Mouse (Mus musculus) kidney, adult 2 months (tissue): Measurements from ENCODE around the gene 4933434E20Rik. TPM values are rescaled to one million over a fixed set of nuclear protein-coding genes. Genes with fewer than 3 reads are reported as not detected.

ENCODE experiments used
- DNase-seq: peaks from one replicate; pipeline ENCODE4 v3.0.0; 2021
- H3K27ac ChIP-seq: fragments of 200-500 bp; 2 replicates; pipeline ENCODE4 v1.5.1; 2012; ENCODE audit warnings: low read depth, low read length, control low read depth, inconsistent platforms; ENCODE audit not compliant: insufficient read depth
- H3K27me3 ChIP-seq: fragments of 200-500 bp; replicated peaks from 2 replicates; pipeline ENCODE4 v1.6.1; 2012; ENCODE audit warnings: mild to moderate bottlenecking, moderate library complexity, low read length, inconsistent platforms; ENCODE audit not compliant: control insufficient read depth, insufficient read depth
- H3K36me3 ChIP-seq: fragments of 200-500 bp; 2 replicates; pipeline ENCODE4 v1.6.1; 2012; ENCODE audit warnings: mild to moderate bottlenecking, moderate library complexity, low read length, inconsistent platforms; ENCODE audit not compliant: control insufficient read depth, insufficient read depth
- H3K4me1 ChIP-seq: fragments of 200-500 bp; 2 replicates; pipeline ENCODE4 v1.6.1; 2011; ENCODE audit warnings: low read length; ENCODE audit not compliant: control insufficient read depth, insufficient read depth
- H3K4me3 ChIP-seq: fragments of 200-500 bp; 2 replicates; pipeline ENCODE4 v1.5.1; 2011; ENCODE audit warnings: mild to moderate bottlenecking, low read depth, low read length, control low read depth; ENCODE audit not compliant: insufficient read depth
- CTCF ChIP-seq: fragments of 200-500 bp; conservative IDR thresholded peaks from 2 replicates; pipeline ENCODE4 v1.5.1; 2011; ENCODE audit warnings: low read depth, mild to moderate bottlenecking, control low read depth, low read length, moderate library complexity, mixed read lengths; ENCODE audit not compliant: insufficient read depth, insufficient read length
- POLR2A ChIP-seq: fragments of 200-500 bp; IDR thresholded peaks from one replicate; pipeline ENCODE4 v1.6.1; 2011; ENCODE audit warnings: low read depth, low read length, control low read depth
- whole genome bisulfite sequencing: fragments of 180-500 bp; shearing (Covaris S2); methylation state at CpG from one replicate; pipeline ENCODE4 v1.1.7; 2018; 5-methylcytosine and 5-hydroxymethylcytosine counted together
- polyA plus RNA-seq: library from polyadenylated mRNA; depleted of rRNA; stranded (reverse); fragments of >200 nt; gene quantifications from 2 replicates; pipeline ENCODE4 v1.2.3, GENCODE M21; 2012; rRNA removed

4933434E20Rik gene
- polyA plus RNA-seq: 53.0 and 56.2 TPM in 2 replicates

DNA sequence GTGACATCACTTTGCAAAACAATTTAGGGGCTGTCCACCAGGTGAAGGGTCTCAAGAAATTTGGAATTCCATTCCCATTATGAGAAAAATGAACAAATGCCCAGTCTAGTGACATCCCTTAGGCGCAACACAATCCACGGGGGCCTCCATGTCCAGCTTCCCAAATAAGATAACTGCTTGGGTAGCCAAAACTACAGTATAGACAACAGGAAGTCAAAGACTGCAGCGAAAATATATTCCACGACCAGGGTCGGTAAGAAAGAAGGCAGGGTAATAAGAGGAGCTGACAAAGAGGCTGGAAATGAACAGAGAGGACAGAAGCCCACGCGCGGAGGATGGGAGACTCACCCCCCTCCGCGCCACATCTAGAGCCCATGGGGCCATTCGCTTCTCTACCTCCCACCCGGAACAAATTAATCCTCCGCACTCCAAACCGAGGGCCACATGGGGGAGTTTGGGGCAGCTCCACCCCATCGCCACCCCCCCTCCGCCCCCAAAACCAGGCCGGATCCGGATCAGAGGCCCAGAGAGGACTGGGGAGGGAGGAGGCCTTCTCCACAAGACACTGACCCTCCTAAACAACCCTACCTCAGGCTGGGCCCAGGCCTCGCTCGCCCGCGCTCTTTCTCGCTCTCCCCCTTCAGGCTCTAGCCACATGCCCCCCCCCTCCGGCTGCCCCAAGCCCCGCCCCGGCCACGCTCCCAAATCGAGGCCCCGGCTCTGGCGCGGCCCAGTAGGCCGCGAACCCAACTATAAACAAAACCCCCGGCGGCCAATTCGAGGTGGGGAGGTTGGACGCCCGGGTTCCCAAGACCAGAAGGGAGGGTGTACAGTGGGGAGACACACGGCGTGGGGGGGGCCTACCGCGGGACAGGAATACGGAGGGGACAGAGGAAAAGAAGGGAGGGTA, at the start of gene 4933434E20Rik:
4933434E20Rik (plus strand) TSS at position 196 of the 910 bp plus-strand sequence.
- peak; percentile 48 for DNase-seq

DNA sequence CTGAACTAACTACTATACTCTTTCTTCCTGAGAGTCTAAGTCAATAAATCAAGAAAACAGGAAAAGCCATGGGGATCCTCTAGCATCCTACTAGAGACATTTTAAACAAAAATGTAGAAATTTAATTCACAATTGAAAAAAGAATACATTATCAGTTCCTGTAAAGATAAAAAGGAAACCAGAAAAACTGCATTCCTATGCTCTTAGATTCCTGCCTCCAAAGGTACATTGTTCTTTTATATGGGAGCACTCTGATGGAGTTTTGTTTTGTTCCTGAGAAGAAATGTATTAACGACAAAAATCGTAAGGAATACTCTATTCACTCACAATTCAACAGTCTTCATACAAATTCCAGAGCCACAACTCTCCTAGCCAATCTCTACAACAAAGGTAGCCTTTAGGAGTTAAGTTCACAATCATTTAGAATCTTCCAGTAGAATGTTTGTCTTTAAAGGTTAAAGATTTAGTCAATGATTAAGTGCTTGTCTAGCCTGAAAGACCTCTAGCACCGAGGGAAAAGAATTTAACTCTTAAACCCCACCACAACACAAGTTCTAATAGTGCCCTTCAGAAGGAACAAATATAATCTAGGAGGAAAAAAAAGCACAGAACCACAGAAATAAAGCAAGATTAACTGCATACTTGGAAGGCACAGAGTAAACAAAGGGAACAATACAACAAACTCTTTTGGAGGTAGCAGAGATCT, 47.2 kb upstream of the 4933434E20Rik start:
- TF ChIP-seq CTCF (no peak), POLR2A (no peak)
- DNase-seq: peak; percentile 31
- Histone ChIP-seq H3K27me3 (no peaks in the 10 kb centered on the region), H3K4me3 (no peak overlapping the region), H3K4me1 (peaks cover 6% of the 10 kb centered on the region; the same call in 1 of the 2 replicates), H3K36me3 (peaks cover 13% of the 10 kb centered on the region), H3K27ac (peak overlapping the region; percentile 38; the same call in 1 of the 2 replicates)
- 12% methylated on average over 3 of the region's 3 CpGs for WGBS

More for the DNA sequence above, at the start of gene 4933434E20Rik:
- WGBS: under 1% methylated on average over 40 of the region's 43 CpGs
- Histone ChIP-seq H3K27me3 (no peaks in the 10 kb centered on the region), H3K4me1 (peaks cover 3% of the 10 kb centered on the region), H3K27ac (peak within 1 kb of the TSS; percentile 84), H3K36me3 (peaks cover 3% of the 10 kb centered on the region), H3K4me3 (peak within 1 kb of the TSS; percentile 92)
- no peak for TF ChIP-seq CTCF
- no peak for TF ChIP-seq POLR2A

DNA sequence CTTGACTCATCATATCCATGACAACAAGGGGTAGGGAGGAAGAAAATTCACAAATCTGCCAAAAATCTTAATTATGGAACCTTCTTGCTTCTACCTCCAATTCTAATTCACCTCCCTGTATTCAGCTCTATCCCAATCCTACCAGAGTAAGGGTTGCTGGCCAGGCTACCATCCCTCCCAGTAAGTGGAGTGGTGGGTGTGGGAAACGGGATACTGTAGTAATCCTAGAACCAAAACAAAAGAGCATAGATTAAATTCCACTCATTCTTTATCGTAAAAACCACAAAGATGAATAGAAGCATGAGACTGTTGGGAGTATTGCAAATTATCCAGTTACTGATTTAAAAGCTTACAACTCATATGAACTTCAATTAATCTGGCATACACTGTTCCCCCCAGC, 41.1 kb upstream of the 4933434E20Rik start:
- Histone ChIP-seq H3K36me3 (peaks cover 29% of the 10 kb centered on the region), H3K4me3 (no peak overlapping the region), H3K27me3 (no peaks in the 10 kb centered on the region), H3K4me1 (no peaks in the 10 kb centered on the region), H3K27ac (no peak overlapping the region)
- no peak for DNase-seq
- 51% methylated on average over 2 of the region's 2 CpGs for WGBS
- TF ChIP-seq CTCF (no peak), POLR2A (no peak)

DNA sequence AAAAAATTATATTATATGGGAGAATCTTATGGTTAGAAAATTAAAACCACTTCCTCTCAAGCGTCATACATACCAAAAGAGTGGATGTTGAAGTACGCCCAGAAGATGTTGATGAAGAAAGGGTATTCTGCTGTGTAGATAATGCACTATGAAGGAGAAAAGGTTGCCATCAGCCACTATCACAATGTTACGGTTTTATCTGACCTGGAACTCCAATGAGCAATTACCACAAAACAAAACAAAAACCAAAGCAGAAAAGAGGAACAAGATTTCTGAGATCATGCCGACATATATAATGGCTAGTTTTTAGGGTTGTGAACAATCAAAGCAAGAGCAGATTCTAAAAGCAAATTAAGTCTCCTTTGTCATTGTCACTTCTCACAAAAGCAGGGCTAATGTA, 34.8 kb upstream of the 4933434E20Rik start:
- Histone ChIP-seq H3K4me1 (no peaks in the 10 kb centered on the region), H3K36me3 (peaks cover 37% of the 10 kb centered on the region), H3K27me3 (no peaks in the 10 kb centered on the region), H3K4me3 (no peak overlapping the region), H3K27ac (no peak overlapping the region)
- WGBS: 90% methylated on average over 4 of the region's 4 CpGs
- TF ChIP-seq POLR2A (no peak), CTCF (no peak)
- no peak for DNase-seq

DNA sequence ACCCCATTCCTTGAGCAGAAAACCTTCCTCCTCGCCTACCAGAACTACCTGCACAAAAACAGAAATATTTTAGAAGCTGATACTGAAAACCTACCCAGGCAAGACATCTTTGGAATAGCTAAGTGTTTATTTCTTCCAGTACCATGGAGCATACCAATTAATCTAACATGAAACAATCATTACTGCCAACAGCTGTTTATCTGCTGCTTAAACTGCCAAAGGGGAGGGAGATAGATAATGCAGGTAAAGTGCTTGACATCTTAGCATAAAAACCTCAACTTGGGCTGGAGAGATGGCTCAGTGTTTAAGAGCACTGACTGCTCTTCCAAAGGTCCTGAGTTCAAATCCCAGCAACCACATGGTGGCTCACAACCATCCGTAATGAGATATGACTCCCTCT, 16.8 kb upstream of the 4933434E20Rik start:
- no peak for DNase-seq
- TF ChIP-seq POLR2A: no peak
- TF ChIP-seq CTCF: no peak
- H3K27me3 ChIP-seq: no peaks in the 10 kb centered on the region
- H3K4me1 ChIP-seq: no peaks in the 10 kb centered on the region
- no peak overlapping the region for H3K27ac ChIP-seq
- no peak overlapping the region for H3K4me3 ChIP-seq
- H3K36me3 ChIP-seq: peaks cover 12% of the 10 kb centered on the region
- 93% methylated on average over 2 of the region's 2 CpGs for WGBS

DNA sequence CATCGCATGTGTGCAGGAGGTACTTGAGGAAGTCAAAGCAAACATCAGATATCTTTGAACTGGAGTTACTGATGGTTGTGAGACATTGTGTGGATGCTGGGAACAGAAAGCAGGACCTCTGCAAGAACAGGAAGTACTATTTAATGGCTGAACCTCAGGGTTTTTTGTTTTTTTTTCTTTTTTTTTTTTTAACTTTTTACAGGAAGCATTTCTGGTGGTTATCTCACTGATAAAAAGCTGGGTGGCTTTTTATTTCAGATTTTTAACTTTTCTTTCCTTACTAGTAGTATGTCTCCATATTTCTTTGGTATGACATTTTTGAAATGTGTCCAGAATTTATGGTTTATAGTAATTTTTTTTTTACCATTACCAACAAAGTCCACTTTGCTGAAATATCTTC, 15.2 kb upstream of the 4933434E20Rik start:
- Histone ChIP-seq H3K4me3 (no peak overlapping the region), H3K27ac (no peak overlapping the region), H3K36me3 (peaks cover 12% of the 10 kb centered on the region), H3K4me1 (no peaks in the 10 kb centered on the region), H3K27me3 (no peaks in the 10 kb centered on the region)
- no peak for DNase-seq
- TF ChIP-seq POLR2A (no peak), CTCF (no peak)
- WGBS: 95% methylated on average over 1 of the region's 1 CpGs

DNA sequence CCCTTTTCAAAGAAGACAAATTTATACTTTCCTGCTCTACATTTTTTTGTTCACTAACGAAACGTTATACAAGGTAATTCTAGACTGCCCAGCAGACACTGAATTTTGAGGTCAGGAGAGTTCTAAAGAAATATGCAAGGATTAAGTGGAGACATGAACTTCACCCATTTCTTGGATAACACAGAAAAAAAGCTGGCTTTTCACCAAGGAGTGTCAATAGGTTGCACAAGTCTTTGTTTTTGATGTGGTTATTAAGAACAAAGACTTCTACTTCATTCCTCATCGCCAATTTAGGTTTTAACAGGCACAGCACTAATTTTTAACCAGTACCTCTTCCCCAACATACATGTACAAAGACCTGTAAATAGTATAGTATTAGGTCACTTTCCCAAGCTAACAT, 1.7 kb upstream of the 4933434E20Rik start:
- TF ChIP-seq CTCF (no peak), POLR2A (no peak)
- Histone ChIP-seq H3K27ac (no peak overlapping the region), H3K4me3 (no peak overlapping the region), H3K4me1 (peaks cover 3% of the 10 kb centered on the region), H3K36me3 (no peaks in the 10 kb centered on the region; the same call in none of the 2 replicates), H3K27me3 (no peaks in the 10 kb centered on the region)
- peak; percentile 20 for DNase-seq
- 7% methylated on average over 3 of the region's 3 CpGs for WGBS
